Mouse (Mus musculus): Measurements from ENCODE around the gene Prkcd.
A peak's percentile ranks its signal among the peaks of the same experiment; 100 is the strongest.

The Prkcd gene

DNA sequence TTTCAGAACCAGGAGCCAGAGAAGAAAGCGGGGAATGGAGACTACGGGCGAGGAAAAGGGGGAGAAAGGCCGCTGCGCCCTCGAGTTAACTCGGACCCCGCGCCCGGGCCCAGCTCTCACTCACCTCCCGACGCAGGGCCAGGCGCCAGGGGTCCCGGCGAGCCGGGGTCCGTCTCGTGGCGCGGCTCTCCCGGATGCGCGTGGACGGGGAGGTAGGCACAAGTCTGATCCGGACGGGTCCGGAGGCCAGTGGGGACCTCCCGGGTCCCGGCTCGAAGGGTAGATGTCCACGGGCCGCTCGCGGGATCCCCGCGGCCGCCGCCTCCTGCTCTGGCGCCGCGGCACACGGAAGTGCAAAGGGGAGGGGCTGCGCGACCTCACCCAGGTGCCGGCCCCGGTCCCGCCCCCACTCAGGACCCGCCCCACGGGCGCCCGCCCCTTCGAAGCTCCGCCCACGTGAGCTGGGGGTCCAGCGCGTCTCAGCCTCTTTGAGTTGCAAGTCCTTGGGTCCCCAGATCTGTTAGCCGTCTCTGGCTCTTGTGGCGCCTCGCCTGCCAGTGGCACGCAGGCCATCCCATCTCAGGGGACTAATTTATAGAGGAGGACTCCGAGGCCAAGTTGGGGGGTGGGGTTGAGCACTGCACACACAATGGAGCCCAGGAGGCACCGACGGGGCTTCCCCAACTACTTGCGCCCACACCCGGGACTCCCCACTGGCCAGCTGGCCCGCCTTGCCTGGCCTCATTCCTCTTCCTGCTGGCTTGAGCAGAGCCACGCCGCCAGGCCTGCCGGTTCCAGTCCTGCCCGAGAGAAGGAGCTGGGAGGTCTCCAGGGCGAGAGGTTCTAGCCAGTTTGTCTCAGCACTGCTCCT lies at the start of gene Prkcd:
Gene Prkcd, minus strand, starts transcription at position 355 of the 871 bp plus-strand sequence.
- peak; percentile 96 for DNase-seq (ENCODE audit: low read depth, low spot score)

- DNase-seq (ENCODE audit: low read depth, low spot score), result no peak
These were observed 48.9 kb upstream of the Prkcd start for GRCm38 (mm10) chr14:30674947-30675346.

GRCm38 (mm10) chr14:30671986-30672312 lies 45.9 kb upstream of the Prkcd start:
- DNase-seq (ENCODE audit: low read depth, low spot score), result peak; percentile 90

DNA sequence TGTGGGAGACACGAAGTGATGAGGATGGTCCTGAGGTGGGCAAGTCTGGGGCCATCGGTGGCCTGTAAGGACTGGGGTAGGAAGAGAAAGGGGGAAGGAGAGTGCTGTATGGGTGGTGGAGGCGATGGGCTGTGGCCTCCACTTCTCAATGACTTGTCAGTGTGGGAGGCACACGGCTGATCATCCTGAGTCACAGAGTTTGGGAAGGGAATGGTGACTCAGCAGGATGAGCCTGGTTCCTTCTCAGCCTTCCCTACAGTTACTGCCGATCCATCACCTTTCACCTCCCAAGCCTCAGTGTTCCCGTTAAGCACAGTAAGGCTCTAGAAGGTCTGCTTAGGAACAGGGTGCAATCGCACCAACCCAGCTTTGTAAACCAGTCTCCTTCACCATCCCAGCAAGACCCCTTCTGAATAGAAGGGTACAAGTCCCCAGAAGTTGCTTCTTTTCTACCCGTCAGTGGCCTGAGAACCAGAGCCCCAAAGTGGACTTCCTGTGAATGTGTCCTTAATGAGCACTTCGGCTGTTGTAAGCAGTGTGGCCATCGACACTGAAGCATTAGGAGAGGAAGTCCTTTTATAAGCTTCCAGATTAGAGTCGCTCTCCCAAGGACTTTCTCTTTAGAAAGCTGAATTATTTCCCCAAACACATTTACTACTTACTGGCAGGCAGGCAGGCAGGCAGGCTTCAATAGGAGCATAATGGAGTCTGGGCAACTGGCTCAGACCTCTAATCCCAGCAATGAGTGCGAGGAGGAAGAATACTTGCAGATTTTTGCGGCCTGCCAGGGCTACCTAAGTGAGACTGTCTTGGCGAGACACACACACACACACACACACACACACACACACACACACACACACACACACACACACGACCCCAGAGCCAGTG lies 45.3 kb upstream of the Prkcd start:
- peak; percentile 10 for DNase-seq (ENCODE audit: low read depth, low spot score)

DNA sequence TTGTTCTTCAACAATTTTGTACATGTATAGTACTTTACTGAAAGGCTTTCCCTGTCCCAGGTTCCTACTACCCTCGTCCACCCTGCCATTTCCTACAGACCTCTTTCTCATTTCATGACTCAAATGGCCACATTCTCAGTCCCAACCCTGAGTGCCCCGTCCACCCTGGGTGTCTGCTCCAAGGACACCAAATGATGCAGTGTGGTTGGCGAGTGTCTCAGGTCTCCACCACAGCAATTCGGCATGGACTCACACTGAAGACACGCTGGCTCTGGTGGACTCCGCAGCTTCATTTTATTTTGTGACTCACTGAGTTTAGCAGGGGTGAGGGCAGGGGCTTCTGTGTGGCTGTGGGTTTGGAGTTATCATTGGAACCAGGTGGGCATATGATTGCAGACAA lies 44.2 kb upstream of the Prkcd start:
- no peak for DNase-seq (ENCODE audit: low read depth, low spot score)

DNA sequence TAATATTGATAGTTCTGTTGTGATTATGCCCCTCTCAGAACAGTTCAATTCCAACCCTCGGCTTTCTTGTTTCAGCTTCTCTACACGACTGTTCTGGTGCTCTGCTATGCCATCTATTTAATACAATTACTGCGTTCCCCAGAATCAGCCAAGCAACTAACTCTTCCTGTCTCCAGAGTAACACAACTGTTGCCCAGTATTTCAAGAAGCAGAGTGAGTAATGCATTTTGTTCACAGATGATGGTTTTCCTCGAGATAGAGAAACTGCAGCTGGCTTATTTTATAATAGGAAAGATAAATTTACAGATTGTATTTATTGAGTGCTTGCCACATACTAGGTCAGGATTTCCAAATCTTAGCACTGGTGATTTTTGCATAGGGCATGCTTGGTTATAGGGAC lies 40.6 kb upstream of the Prkcd start:
- DNase-seq (ENCODE audit: low read depth, low spot score), result no peak

DNA sequence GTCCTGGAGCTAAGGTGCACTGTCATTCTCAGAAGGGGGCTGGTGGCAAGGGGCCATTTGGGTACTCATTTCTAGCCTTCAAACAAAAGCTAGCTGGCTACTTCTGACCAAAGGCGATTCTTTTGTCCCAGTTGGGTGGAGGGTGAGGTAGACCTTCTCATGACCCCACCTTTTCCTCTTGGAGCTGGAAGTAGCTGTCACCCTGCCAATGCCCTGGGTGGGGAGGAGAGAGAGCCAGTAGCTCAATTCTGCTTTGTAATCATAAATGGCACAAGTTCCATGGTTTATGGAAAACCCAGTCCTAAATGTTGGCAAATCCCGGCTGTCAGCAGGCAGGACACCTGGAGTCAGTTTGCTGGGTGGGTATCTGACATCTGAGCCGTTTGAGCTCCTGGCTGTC lies 40.1 kb upstream of the Prkcd start:
- no peak for DNase-seq (ENCODE audit: low read depth, low spot score)

DNA sequence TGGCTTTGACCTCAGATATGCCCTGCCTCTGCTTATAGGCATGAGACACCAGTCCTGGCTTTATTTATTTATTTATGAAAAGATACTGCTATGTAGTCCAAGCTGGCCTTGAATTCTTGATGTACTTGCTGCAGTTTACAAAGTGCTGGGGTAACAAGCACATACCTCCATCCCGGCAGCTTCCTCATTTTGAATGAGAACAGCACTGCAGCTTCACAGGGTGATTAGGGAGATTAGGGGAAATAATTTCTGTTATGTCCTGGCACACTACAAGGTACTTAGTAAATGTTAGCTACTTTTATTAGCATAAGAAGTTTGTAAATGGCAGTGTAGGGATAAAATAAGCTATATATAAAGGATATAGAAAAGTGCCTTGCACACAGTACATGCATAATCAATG lies 29.5 kb upstream of the Prkcd start:
- peak; percentile 62 for DNase-seq (ENCODE audit: low read depth, low spot score)

- no peak for DNase-seq (ENCODE audit: low read depth, low spot score)
These were observed 28.8 kb upstream of the Prkcd start for GRCm38 (mm10) chr14:30654691-30655228.

GRCm38 (mm10) chr14:30653943-30654659 lies 28.1 kb upstream of the Prkcd start, which contains the start of gene Rft1:
Rft1 (plus strand) TSS chr14:30654360.
- DNase-seq (ENCODE audit: low read depth, low spot score), result peak; percentile 98

- DNase-seq (ENCODE audit: low read depth, low spot score), result peak; percentile 37
These were observed 25.0 kb upstream of the Prkcd start for GRCm38 (mm10) chr14:30650969-30651368.

GRCm38 (mm10) chr14:30649745-30650144 lies 23.7 kb upstream of the Prkcd start:
- no peak for DNase-seq (ENCODE audit: low read depth, low spot score)

DNA sequence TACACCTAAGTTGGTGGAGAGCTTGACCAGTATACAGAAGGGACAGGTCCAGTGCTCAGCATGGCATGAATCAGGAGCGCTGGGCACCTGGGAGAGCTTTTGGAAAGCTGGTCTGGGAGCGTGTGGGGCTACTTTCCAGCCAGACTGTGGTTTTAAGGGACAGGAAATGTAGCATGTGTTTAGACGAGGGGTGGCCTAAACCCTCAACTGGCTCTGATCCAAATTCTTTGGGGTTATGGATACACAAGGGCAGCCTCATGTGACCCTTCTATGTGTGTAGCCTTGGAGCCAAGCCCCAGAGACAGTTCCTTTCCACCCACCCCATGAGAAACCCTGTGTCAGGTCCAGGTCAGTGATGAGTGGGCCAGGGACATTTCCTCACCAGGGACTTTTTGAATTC lies 22.5 kb upstream of the Prkcd start:
- no peak for DNase-seq (ENCODE audit: low read depth, low spot score)

DNA sequence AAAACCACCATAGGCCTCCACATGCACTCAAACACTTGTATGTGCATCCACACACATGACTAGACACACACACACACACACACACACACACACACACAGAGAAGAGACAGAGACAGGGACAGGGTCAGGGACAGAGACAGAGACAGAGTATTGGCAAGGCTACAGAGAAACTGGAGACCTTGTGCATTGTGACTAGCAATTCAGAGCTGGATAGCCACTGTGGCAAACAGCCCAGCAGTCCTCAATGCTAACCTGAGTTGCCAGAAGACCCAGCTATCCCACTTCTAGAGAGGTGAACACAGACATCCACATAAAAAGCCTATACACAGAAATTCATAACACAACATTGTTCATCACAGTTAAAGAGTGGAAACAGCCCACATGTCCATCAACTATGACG lies 20.5 kb upstream of the Prkcd start:
- DNase-seq (ENCODE audit: low read depth, low spot score), result no peak

DNA sequence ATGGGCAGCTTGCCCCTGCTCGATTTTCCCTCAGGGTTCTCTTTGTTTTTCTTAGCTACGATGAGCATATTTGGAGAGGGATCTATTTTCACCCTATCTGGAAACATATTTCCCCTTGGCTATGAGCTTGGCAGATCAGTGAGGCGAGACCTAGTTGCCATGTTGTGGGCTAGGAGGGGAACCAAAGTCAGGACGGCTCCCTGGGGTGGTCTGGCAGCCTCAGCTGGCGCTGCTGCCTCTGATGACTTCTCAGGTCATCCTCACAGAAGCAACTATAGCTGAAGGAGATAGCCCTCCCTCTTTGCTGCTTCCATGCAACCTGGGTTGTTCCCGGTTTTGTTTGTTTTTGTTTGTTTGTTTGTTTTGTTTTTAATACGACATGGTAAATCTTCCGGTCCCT lies 19.1 kb upstream of the Prkcd start:
- no peak for DNase-seq (ENCODE audit: low read depth, low spot score)

GRCm38 (mm10) chr14:30644026-30644425 lies 18.0 kb upstream of the Prkcd start:
- DNase-seq (ENCODE audit: low read depth, low spot score), result no peak

GRCm38 (mm10) chr14:30641748-30642147 lies 15.7 kb upstream of the Prkcd start:
- DNase-seq (ENCODE audit: low read depth, low spot score), result peak; percentile 63

DNA sequence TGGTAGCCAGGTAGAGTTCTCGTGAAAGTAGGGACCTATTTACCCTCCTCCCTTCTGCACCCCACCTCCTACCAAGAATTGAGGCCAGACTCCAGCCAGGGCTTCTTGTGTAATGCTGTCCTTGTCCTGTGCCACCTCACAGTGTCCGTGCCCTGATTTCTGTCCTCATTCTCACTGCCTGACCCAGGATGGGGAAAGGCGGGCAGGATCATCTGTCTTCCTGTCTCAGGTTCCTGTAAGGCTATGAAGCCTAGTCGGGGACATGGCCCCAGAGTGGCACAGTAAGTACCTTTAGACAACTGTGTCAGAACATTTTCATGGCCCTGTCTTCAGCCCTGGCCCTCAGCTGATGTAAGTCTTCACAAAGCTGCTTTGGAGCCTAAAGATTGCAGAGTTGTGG lies 12.7 kb upstream of the Prkcd start:
- no peak for DNase-seq (ENCODE audit: low read depth, low spot score)

DNA sequence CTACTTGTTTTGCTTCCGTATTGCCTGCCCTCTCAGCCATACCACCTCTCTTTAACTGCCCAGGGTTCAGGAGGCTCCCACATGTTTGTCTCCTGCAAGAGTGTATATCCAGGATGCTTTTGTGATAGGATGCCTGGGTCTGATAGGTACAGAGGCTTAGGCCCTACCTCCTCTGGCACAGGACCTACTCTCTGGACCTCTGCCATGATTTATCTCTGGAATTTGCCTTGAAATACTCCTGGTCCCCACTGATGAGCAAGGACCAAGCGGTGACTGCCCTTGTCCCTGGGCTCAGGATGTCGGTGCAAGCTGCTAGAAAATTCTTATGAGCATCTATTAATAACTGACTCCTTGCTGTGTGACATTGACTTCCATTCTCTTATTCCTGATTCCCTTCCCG lies 12.0 kb upstream of the Prkcd start:
- no peak for DNase-seq (ENCODE audit: low read depth, low spot score)

DNA sequence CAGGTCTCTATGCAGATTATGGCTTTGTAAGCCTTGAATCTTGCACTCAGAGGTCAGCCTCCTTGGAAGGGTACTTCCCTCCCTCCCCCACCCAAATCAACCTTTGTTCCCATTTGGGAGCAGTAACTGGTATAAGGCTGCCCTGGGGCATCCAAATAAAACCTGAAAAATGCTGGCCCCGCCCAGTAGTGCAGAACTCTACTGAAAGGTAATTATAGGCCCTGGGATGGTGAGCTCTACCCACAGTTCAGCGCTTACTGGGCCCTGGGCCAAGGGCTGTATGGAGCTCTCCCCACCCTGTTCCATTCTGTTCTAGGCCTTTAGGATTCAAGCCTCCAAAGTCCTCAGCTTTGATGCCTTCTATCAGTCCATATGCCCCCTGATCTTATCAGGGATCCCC lies 11.1 kb upstream of the Prkcd start:
- no peak for DNase-seq (ENCODE audit: low read depth, low spot score)

GRCm38 (mm10) chr14:30636499-30636898 lies 10.5 kb upstream of the Prkcd start:
- DNase-seq (ENCODE audit: low read depth, low spot score), result no peak
